Mouse (Mus musculus): ENCODE measurements around the gene Crcp. TPM values are rescaled to one million over a fixed set of nuclear protein-coding genes. Genes with fewer than 3 reads are reported as not detected.

Gene Crcp
- polyA plus RNA-seq, 1 experiment from 2014 or later: 66.5 TPM

GRCm38 (mm10) chr5:130063760-130064159 is 34.7 kb downstream of the Crcp start:
- ATAC-seq (ENCODE audit: low FRiP score, low read depth): no peak
- Histone ChIP-seq H3K4me2 (replicated peaks) (no peak overlapping the region), H3K9me3 (no peaks in the 10 kb centered on the region), H3K9ac (replicated peaks) (no peak overlapping the region), H3K36me3 (peaks cover 21% of the 10 kb centered on the region), H3K27me3 (no peaks in the 10 kb centered on the region), H3K4me3 (no peak overlapping the region), H3K4me1 (no peaks in the 10 kb centered on the region), H3K27ac (replicated peaks) (no peak overlapping the region)
- 81% methylated on average over 2 of the region's 2 CpGs for WGBS

- Histone ChIP-seq H3K4me1 (no peaks in the 10 kb centered on the region), H3K27ac (replicated peaks) (no peak overlapping the region), H3K9ac (replicated peaks) (no peak overlapping the region), H3K27me3 (no peaks in the 10 kb centered on the region), H3K9me3 (no peaks in the 10 kb centered on the region), H3K4me3 (no peak overlapping the region), H3K4me2 (replicated peaks) (no peak overlapping the region), H3K36me3 (peaks cover 11% of the 10 kb centered on the region)
- WGBS: 96% methylated on average over 1 of the region's 1 CpGs
- ATAC-seq (ENCODE audit: low FRiP score, low read depth): no peak
These were observed 36.5 kb downstream of the Crcp start for GRCm38 (mm10) chr5:130065579-130065978.

GRCm38 (mm10) chr5:130067841-130068264 is 38.8 kb downstream of the Crcp start:
- H3K27me3 ChIP-seq: no peaks in the 10 kb centered on the region
- no peak overlapping the region for H3K27ac ChIP-seq (replicated peaks)
- no peak overlapping the region for H3K4me3 ChIP-seq
- no peaks in the 10 kb centered on the region for H3K9me3 ChIP-seq
- H3K4me1 ChIP-seq: no peaks in the 10 kb centered on the region
- no peaks in the 10 kb centered on the region for H3K36me3 ChIP-seq
- no peak for ATAC-seq (ENCODE audit: low FRiP score, low read depth)
- H3K9ac ChIP-seq (replicated peaks): no peak overlapping the region
- 81% methylated on average over 3 of the region's 3 CpGs for whole genome bisulfite sequencing
- H3K4me2 ChIP-seq (replicated peaks): no peak overlapping the region

- peaks cover 7% of the 10 kb centered on the region; the same call in 1 of the 2 replicates for H3K27me3 ChIP-seq
These were observed 43.9 kb downstream of the Crcp start, which contains the start of gene Tpst1 for GRCm38 (mm10) chr5:130073026-130073425. TSS of gene Tpst1 (plus strand) at chr5:130073326.

GRCm38 (mm10) chr5:130074491-130074890 is 45.4 kb downstream of the Crcp start:
- Histone ChIP-seq H3K27me3 (peaks cover 7% of the 10 kb centered on the region; the same call in 1 of the 2 replicates), H3K36me3 (no peaks in the 10 kb centered on the region), H3K4me1 (peaks cover 5% of the 10 kb centered on the region; the same call in 1 of the 2 replicates), H3K4me3 (no peak overlapping the region), H3K9ac (replicated peaks) (no peak overlapping the region), H3K27ac (replicated peaks) (no peak overlapping the region), H3K4me2 (replicated peaks) (no peak overlapping the region), H3K9me3 (no peaks in the 10 kb centered on the region)
- no peak for ATAC-seq (ENCODE audit: low FRiP score, low read depth)
- WGBS: 81% methylated on average over 6 of the region's 6 CpGs

More at GRCm38 (mm10) chr5:130073026-130073425, 43.9 kb downstream of the Crcp start, which contains the start of gene Tpst1:
- no peak within 1 kb of the TSS for H3K4me2 ChIP-seq (replicated peaks)
- no peak within 1 kb of the TSS for H3K27ac ChIP-seq (replicated peaks)
- H3K9me3 ChIP-seq: no peaks in the 10 kb centered on the region
- H3K9ac ChIP-seq (replicated peaks): no peak within 1 kb of the TSS
- H3K4me1 ChIP-seq: no peaks in the 10 kb centered on the region
- WGBS: 96% methylated on average over 6 of the region's 6 CpGs
- H3K4me3 ChIP-seq: no peak within 1 kb of the TSS
- H3K36me3 ChIP-seq: no peaks in the 10 kb centered on the region
- no peak for ATAC-seq (ENCODE audit: low FRiP score, low read depth)

- H3K4me1 ChIP-seq: peaks cover 12% of the 10 kb centered on the region; the same call in 1 of the 2 replicates
- H3K4me3 ChIP-seq: no peak overlapping the region
- H3K36me3 ChIP-seq: peaks cover 5% of the 10 kb centered on the region; the same call in 1 of the 2 replicates
- peaks cover 7% of the 10 kb centered on the region; the same call in 1 of the 2 replicates for H3K27me3 ChIP-seq
- no peak overlapping the region for H3K9ac ChIP-seq (replicated peaks)
- peaks cover 3% of the 10 kb centered on the region for H3K9me3 ChIP-seq
- ATAC-seq (ENCODE audit: low FRiP score, low read depth): no peak
- 63% methylated on average over 6 of the region's 6 CpGs for WGBS
- H3K27ac ChIP-seq (replicated peaks): no peak overlapping the region
- no peak overlapping the region for H3K4me2 ChIP-seq (replicated peaks)
These were observed 47.3 kb downstream of the Crcp start for GRCm38 (mm10) chr5:130076396-130076795.

GRCm38 (mm10) chr5:130078096-130078833 is 49.2 kb downstream of the Crcp start:
- Histone ChIP-seq H3K9me3 (peaks cover 5% of the 10 kb centered on the region), H3K4me1 (peaks cover 12% of the 10 kb centered on the region; the same call in 1 of the 2 replicates), H3K4me3 (no peak overlapping the region), H3K27me3 (peaks cover 7% of the 10 kb centered on the region; the same call in 1 of the 2 replicates), H3K9ac (replicated peaks) (peak overlapping the region; percentile 46), H3K27ac (replicated peaks) (no peak overlapping the region), H3K4me2 (replicated peaks) (peak overlapping the region; percentile 77; the same call in 1 of the 2 replicates), H3K36me3 (peaks cover 9% of the 10 kb centered on the region; the same call in 1 of the 2 replicates)
- ATAC-seq (ENCODE audit: low FRiP score, low read depth): no peak
- WGBS: 82% methylated on average over 9 of the region's 9 CpGs

GRCm38 (mm10) chr5:130078834-130079156 is 49.7 kb downstream of the Crcp start:
- 43% methylated on average over 6 of the region's 6 CpGs for WGBS

GRCm38 (mm10) chr5:130079202-130080050 is 50.3 kb downstream of the Crcp start:
- 2% methylated on average over 70 of the region's 86 CpGs for WGBS
- Histone ChIP-seq H3K9ac (replicated peaks) (peak overlapping the region; percentile 90), H3K9me3 (peaks cover 5% of the 10 kb centered on the region), H3K4me1 (peaks cover 12% of the 10 kb centered on the region; the same call in 1 of the 2 replicates), H3K4me3 (peak overlapping the region; percentile 83), H3K27me3 (peaks cover 6% of the 10 kb centered on the region; the same call in 1 of the 2 replicates), H3K36me3 (peaks cover 12% of the 10 kb centered on the region; the same call in 1 of the 2 replicates), H3K27ac (replicated peaks) (peak overlapping the region; percentile 83), H3K4me2 (replicated peaks) (peak overlapping the region; percentile 77)
- ATAC-seq (ENCODE audit: low FRiP score, low read depth): peak; percentile 98

More at GRCm38 (mm10) chr5:130078834-130079156, 49.7 kb downstream of the Crcp start:
- H3K27me3 ChIP-seq: peaks cover 7% of the 10 kb centered on the region; the same call in 1 of the 2 replicates
- H3K4me1 ChIP-seq: peaks cover 12% of the 10 kb centered on the region; the same call in 1 of the 2 replicates
- peaks cover 5% of the 10 kb centered on the region for H3K9me3 ChIP-seq
- peaks cover 9% of the 10 kb centered on the region; the same call in 1 of the 2 replicates for H3K36me3 ChIP-seq
- H3K9ac ChIP-seq (replicated peaks): peak overlapping the region; percentile 46
- peak overlapping the region; percentile 77 for H3K4me2 ChIP-seq (replicated peaks)
- peak overlapping the region; percentile 83; the same call in 1 of the 2 replicates for H3K27ac ChIP-seq (replicated peaks)
- peak; percentile 44 for ATAC-seq (ENCODE audit: low FRiP score, low read depth)
- peak overlapping the region; percentile 83 for H3K4me3 ChIP-seq

- no peak; the same call in 1 of the 2 replicates for ATAC-seq (ENCODE audit: low FRiP score, low read depth)
- no peak overlapping the region for H3K27ac ChIP-seq (replicated peaks)
- H3K27me3 ChIP-seq: 0 out of 2 replicates have a peak, but pooled peaks cover 3% of the 10 kb centered on the region
- H3K9ac ChIP-seq (replicated peaks): peak overlapping the region; percentile 90
- peak overlapping the region; percentile 77 for H3K4me2 ChIP-seq (replicated peaks)
- 72% methylated on average over 16 of the region's 16 CpGs for WGBS
- H3K36me3 ChIP-seq: peaks cover 16% of the 10 kb centered on the region; the same call in 1 of the 2 replicates
- H3K4me3 ChIP-seq: peak overlapping the region; percentile 83
- peaks cover 5% of the 10 kb centered on the region for H3K9me3 ChIP-seq
- H3K4me1 ChIP-seq: peaks cover 12% of the 10 kb centered on the region; the same call in 1 of the 2 replicates
These were observed 51.1 kb downstream of the Crcp start for GRCm38 (mm10) chr5:130080051-130080681.

Measured in midbrain, embryonic 12.5 days (tissue).